Mouse (Mus musculus) thymus, adult 2 months (tissue): ENCODE measurements around the gene Ppp1r1b. TPM values are rescaled to one million over a fixed set of nuclear protein-coding genes. Genes with fewer than 3 reads are reported as not detected.

ENCODE experiments used
- DNase-seq: peaks from one replicate; pipeline ENCODE4 v3.0.0; 2021
- H3K27ac ChIP-seq: fragments of 200-500 bp; 2 replicates; pipeline ENCODE4 v1.5.1; 2012; ENCODE audit warnings: low read length, control low read depth; ENCODE audit not compliant: control insufficient read depth, insufficient read depth
- H3K27me3 ChIP-seq: fragments of 200-500 bp; 2 replicates; pipeline ENCODE4 v1.6.1; 2012; ENCODE audit warnings: mild to moderate bottlenecking, low read length, moderate library complexity, mixed read lengths; ENCODE audit not compliant: control insufficient read depth, insufficient read depth
- H3K36me3 ChIP-seq: fragments of 200-500 bp; 2 replicates; pipeline ENCODE4 v1.6.1; 2012; ENCODE audit warnings: mild to moderate bottlenecking, low read length, moderate library complexity; ENCODE audit not compliant: control insufficient read depth, insufficient read depth
- H3K4me1 ChIP-seq: fragments of 200-500 bp; replicated peaks from 2 replicates; pipeline ENCODE4 v1.6.1; 2012; ENCODE audit warnings: low read length; ENCODE audit not compliant: control insufficient read depth, insufficient read depth
- H3K4me3 ChIP-seq: fragments of 200-500 bp; 2 replicates; pipeline ENCODE4 v1.5.1; 2012; ENCODE audit warnings: mild to moderate bottlenecking, low read length, control low read depth, moderate library complexity; ENCODE audit not compliant: control insufficient read depth, insufficient read depth
- CTCF ChIP-seq: fragments of 200-500 bp; IDR thresholded peaks from 2 replicates; pipeline ENCODE4 v1.5.1; 2012; ENCODE audit warnings: mild to moderate bottlenecking, control low read depth, low read length, moderate library complexity, borderline replicate concordance; ENCODE audit not compliant: control insufficient read depth, poor library complexity, insufficient read depth; ENCODE audit errors: extremely low read depth
- POLR2A ChIP-seq: fragments of 200-500 bp; IDR thresholded peaks from 2 replicates; pipeline ENCODE4 v1.6.1; 2012; ENCODE audit warnings: mild to moderate bottlenecking, low read length, control low read depth, moderate library complexity; ENCODE audit not compliant: control insufficient read depth, poor library complexity, insufficient read depth; ENCODE audit errors: extremely low read depth
- WGBS: fragments of 180-500 bp; shearing (Covaris S2); methylation state at CpG from one replicate; pipeline ENCODE4 v1.1.7; 2018; 5-methylcytosine and 5-hydroxymethylcytosine counted together
- polyA plus RNA-seq: library from polyadenylated mRNA; depleted of rRNA; stranded (reverse); fragments of >200 nt; gene quantifications from 2 replicates; pipeline ENCODE4 v1.2.3, GENCODE M21; 2012

Gene Ppp1r1b
- polyA plus RNA-seq, 1 experiment, result 5.9 TPM

- Histone ChIP-seq H3K4me3 (no peak overlapping the region), H3K27ac (no peak overlapping the region), H3K27me3 (peaks cover 61% of the 10 kb centered on the region), H3K4me1 (peaks cover 7% of the 10 kb centered on the region), H3K36me3 (no peaks in the 10 kb centered on the region)
- 85% methylated on average over 3 of the region's 3 CpGs for WGBS
- no peak for DNase-seq
- no peak for TF ChIP-seq POLR2A
- TF ChIP-seq CTCF, result no peak
These were observed 16.0 kb upstream of the Ppp1r1b start for GRCm38 (mm10) chr11:98332186-98332585.

GRCm38 (mm10) chr11:98332841-98333240 is 15.4 kb upstream of the Ppp1r1b start:
- Histone ChIP-seq H3K27ac (no peak overlapping the region), H3K4me3 (no peak overlapping the region), H3K4me1 (peaks cover 8% of the 10 kb centered on the region), H3K27me3 (peaks cover 60% of the 10 kb centered on the region), H3K36me3 (no peaks in the 10 kb centered on the region)
- DNase-seq, result no peak
- 84% methylated on average over 4 of the region's 4 CpGs for WGBS
- TF ChIP-seq POLR2A, result no peak
- TF ChIP-seq CTCF, result no peak

DNA sequence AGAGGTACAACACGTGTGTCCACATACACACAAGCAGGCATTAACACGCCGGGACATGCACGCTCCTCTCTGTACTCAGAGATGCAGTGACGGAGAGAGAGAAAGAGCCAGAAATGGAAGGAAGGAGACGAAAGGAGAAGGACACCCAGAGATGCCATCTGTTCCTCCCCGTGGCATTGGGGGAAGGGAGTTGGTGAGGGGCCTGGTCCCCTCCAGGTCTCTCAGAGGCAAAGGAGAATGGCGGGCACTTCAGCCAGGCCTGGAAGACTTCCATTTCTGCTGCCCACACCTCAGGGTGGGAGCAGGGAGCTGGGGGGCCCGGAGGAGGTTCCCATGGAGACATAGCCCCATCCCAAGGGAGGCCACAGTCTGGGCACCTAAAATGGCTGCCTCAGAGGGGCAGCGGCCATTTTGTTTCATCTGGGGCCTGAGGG is 14.9 kb upstream of the Ppp1r1b start:
- H3K4me3 ChIP-seq, result no peak overlapping the region

GRCm38 (mm10) chr11:98333981-98334741 is 14.0 kb upstream of the Ppp1r1b start:
- Histone ChIP-seq H3K27ac (no peak overlapping the region), H3K27me3 (peaks cover 52% of the 10 kb centered on the region), H3K4me1 (peaks cover 8% of the 10 kb centered on the region), H3K4me3 (no peak overlapping the region), H3K36me3 (no peaks in the 10 kb centered on the region)
- no peak for DNase-seq
- no peak for TF ChIP-seq POLR2A
- TF ChIP-seq CTCF, result no peak
- WGBS, result 7% methylated on average over 40 of the region's 41 CpGs

More for the DNA sequence above, 14.9 kb upstream of the Ppp1r1b start:
- Histone ChIP-seq H3K27ac (no peak overlapping the region), H3K27me3 (peaks cover 57% of the 10 kb centered on the region), H3K36me3 (no peaks in the 10 kb centered on the region), H3K4me1 (peaks cover 8% of the 10 kb centered on the region)
- TF ChIP-seq POLR2A, result no peak
- TF ChIP-seq CTCF, result no peak
- DNase-seq, result no peak
- 82% methylated on average over 10 of the region's 10 CpGs for WGBS

DNA sequence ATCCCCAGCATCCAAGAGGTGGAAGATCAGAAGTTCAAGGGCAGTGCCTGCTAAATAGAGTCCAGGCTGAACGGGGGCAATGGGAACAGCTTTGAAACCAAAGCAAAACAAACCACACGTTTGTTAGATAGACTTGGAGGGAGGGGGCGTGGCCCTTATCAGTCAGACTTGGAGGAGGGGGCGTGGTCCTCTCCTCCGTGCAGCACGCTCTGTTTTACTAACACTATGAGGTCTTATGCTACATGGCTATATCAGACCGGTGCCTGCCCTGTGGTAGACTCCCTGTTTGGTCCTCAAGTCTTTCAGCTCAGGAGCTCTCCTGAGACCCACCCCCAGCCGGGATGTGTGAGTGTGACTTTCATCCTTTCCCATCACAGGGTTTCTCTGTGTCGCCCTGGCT is 13.0 kb upstream of the Ppp1r1b start:
- TF ChIP-seq POLR2A, result no peak
- no peak for TF ChIP-seq CTCF
- no peaks in the 10 kb centered on the region for H3K36me3 ChIP-seq
- peaks cover 54% of the 10 kb centered on the region for H3K27me3 ChIP-seq
- WGBS, result 17% methylated on average over 9 of the region's 9 CpGs
- no peak overlapping the region for H3K4me3 ChIP-seq
- H3K4me1 ChIP-seq, result peaks cover 8% of the 10 kb centered on the region
- H3K27ac ChIP-seq, result no peak overlapping the region
- DNase-seq, result no peak

DNA sequence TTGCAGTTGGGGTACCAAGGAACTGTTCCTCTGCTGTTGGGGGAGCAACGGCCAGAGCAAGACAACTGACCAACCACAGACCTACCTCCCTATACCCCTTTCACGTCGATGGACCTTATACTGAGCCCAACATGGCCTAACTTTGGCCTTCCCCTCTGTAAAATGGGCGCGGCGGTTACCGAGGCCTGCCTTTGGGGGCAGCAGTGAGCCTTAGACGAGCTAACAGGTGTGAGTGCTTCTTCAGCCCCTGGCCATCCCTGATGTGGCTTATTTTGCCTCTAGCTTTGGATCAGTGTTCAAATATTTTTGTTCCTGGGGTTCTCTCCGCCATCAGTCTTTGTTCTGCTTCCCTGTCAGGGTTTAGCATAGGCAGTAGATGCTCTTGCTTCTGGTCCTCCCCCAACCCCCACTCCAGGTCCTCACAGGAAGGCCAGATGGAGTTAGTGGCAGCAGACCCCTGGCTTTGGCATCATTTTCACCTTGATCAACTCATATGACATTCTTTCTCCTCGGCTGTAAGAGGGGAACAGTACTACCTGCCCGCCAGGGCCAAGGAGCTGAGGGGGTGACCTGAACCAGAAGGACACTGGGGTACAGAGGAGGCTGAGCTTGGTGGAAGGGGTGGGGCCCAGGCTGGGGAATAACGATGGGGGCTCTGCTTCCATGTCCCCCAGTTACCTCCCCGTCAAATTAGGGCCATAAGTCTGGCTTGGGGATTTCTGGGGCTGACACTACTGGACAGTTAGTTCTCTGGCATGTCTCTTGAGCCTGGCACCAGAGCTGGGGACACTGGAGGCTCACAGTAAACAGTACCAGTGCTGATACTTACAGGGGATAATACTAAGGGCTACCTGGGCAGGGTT is 11.7 kb upstream of the Ppp1r1b start:
- TF ChIP-seq CTCF, result peak; percentile 38; the same call in 1 of the 2 replicates
- TF ChIP-seq POLR2A, result no peak
- Histone ChIP-seq H3K27ac (no peak overlapping the region), H3K4me3 (no peak overlapping the region), H3K4me1 (peaks cover 8% of the 10 kb centered on the region), H3K36me3 (no peaks in the 10 kb centered on the region), H3K27me3 (peaks cover 48% of the 10 kb centered on the region)
- DNase-seq, result no peak
- WGBS, result 29% methylated on average over 13 of the region's 13 CpGs
